Comparison of ENCODE assay signal across 8 mouse cellular contexts in the genomic region with DNA sequence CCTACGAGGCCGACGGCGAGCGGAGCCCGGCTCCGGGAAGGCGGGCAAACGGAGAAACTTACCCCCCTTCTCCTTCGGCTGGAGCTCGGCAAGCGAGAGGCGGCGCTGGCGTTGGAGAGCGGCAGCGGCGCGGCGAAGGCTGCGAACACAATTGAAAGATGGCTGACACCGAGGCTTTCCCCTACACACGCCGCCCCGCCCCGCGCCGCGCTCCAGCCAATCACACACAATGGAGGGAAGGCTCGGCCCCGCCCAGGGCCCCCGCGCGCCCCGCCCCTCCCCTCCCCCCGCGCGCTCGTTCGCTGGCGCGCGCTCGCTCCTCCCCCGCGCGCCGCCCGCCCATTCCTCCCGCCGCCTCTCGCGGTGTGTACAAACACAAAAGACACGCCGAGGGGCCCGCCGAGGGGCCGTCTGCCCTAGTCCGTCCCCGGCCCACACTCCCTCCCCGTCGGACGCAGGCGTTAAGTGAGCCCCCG. TPM values are rescaled to one million over a fixed set of nuclear protein-coding genes. Genes with fewer than 3 reads are reported as not detected.
DNase-seq lines count a peak whose midpoint lies in the region; ATAC-seq and TF ChIP-seq lines count a peak whose summit lies in the region.

No protein-coding gene starts in this region.

- H3K9me3 ChIP-seq in CH12.LX (replicated peaks; ENCODE audit: low read length): no peaks in the 10 kb centered on the region
- H3K9me3 ChIP-seq in forebrain, embryonic 11.5 days (ENCODE audit: control insufficient read depth, low read length): no peaks in the 10 kb centered on the region
- H3K9me3 ChIP-seq in heart, embryonic 16.5 days (replicated peaks; ENCODE audit: control insufficient read depth, low read length): no peaks in the 10 kb centered on the region
- H3K9me3 ChIP-seq in liver, embryonic 14.5 days (ENCODE audit: control insufficient read depth, low read length): no peaks in the 10 kb centered on the region
- H3K9me3 ChIP-seq in stomach, embryonic 15.5 days: no peaks in the 10 kb centered on the region

- peaks cover 16 to 22% of the 10 kb centered on the region in 2 experiments for H3K36me3 ChIP-seq in CH12.LX (replicated peaks in 1 of 2; ENCODE audit: control insufficient read depth in 1 of 2, insufficient read depth in 1 of 2, low read length in 1 of 2)
- peaks cover 8% of the 10 kb centered on the region; the same call in 1 of the 2 replicates for H3K36me3 ChIP-seq in forebrain, embryonic 11.5 days (ENCODE audit: control insufficient read depth, insufficient read depth, low read length)
- peaks cover 12% of the 10 kb centered on the region for H3K36me3 ChIP-seq in heart, embryonic 16.5 days (ENCODE audit: control insufficient read depth, insufficient read depth)
- H3K36me3 ChIP-seq in liver, embryonic 14.5 days (replicated peaks; ENCODE audit: control insufficient read depth, insufficient read depth, low read depth): peaks cover 30% of the 10 kb centered on the region
- H3K36me3 ChIP-seq in stomach, embryonic 15.5 days: peaks cover 17% of the 10 kb centered on the region; the same call in 1 of the 2 replicates

- TF ChIP-seq EP300 in CH12.LX (IDR thresholded peaks at IDR 0.05; ENCODE audit: low read length): no peak
- peak; percentile 59 for TF ChIP-seq EP300 in liver, embryonic 14.5 days (IDR thresholded peaks at IDR 0.05; ENCODE audit: low read depth)

- 0 out of 2 replicates have a peak overlapping the region, but pooled peaks have one; percentile 60 for H3K4me2 ChIP-seq in CH12.LX (ENCODE audit: insufficient read depth, low read depth, poor library complexity, severe bottlenecking)
- H3K4me2 ChIP-seq in forebrain, embryonic 11.5 days (ENCODE audit: low read depth, low read length, severe bottlenecking): peak overlapping the region; percentile 56
- peak overlapping the region; percentile 75 for H3K4me2 ChIP-seq in heart, embryonic 16.5 days (ENCODE audit: low read depth, low read length)
- H3K4me2 ChIP-seq in liver, embryonic 14.5 days (ENCODE audit: low read depth): peak overlapping the region; percentile 76
- peak overlapping the region; percentile 70 for H3K4me2 ChIP-seq in stomach, embryonic 15.5 days

- no peak for TF ChIP-seq CTCF in CH12.LX (conservative IDR thresholded peaks at IDR 0.05 in 1 of 2, IDR thresholded peaks at IDR 0.05 in 1 of 2; ENCODE audit: low read depth in 2 of 2, low read length in 2 of 2)
- no peak for TF ChIP-seq CTCF in liver, embryonic 14.5 days (IDR thresholded peaks at IDR 0.05; ENCODE audit: low read depth)

- H3K9ac ChIP-seq in CH12.LX (ENCODE audit: insufficient read depth, low read depth): peak overlapping the region; percentile 99
- peak overlapping the region; percentile 100 for H3K9ac ChIP-seq in forebrain, embryonic 11.5 days (ENCODE audit: low read length)
- peak overlapping the region; percentile 99 for H3K9ac ChIP-seq in heart, embryonic 16.5 days (ENCODE audit: low read length)
- H3K9ac ChIP-seq in liver, embryonic 14.5 days (replicated peaks): peak overlapping the region; percentile 100
- H3K9ac ChIP-seq in stomach, embryonic 15.5 days: peak overlapping the region; percentile 97

- in situ Hi-C loops in CH12.LX (cut with MboI; ENCODE audit: low pct_ligation_motif_present, low pct_unique_long_range_greater_than_20kb, low sequenced_read_pairs): no loop called here

- peak; percentile 96 for ATAC-seq in forebrain, embryonic 11.5 days (replicated peaks; ENCODE audit: low FRiP score)
- ATAC-seq in heart, embryonic 16.5 days (replicated peaks; ENCODE audit: extremely low read depth, insufficient read depth, low FRiP score): peak; percentile 95
- peak; percentile 83 for ATAC-seq in liver, embryonic 14.5 days (ENCODE audit: insufficient read depth)
- peak; percentile 94 for ATAC-seq in stomach, embryonic 15.5 days (ENCODE audit: insufficient read depth, low FRiP score, low read depth)

- peak; percentile 91 for DNase-seq in CH12.LX (ENCODE audit: extremely low read depth)
- DNase-seq in c-Kit-positive CD71-positive TER-119-negative erythroid progenitor cells, embryonic 14.5 days (ENCODE audit: low read depth): peak; percentile 79
- DNase-seq in forebrain, embryonic 11.5 days (ENCODE audit: low spot score): peak; percentile 99
- DNase-seq in kidney, postnatal 36 days: peak; percentile 95 to 97
- DNase-seq in liver, embryonic 14.5 days (ENCODE audit: low read depth in 3 of 3, low spot score in 3 of 3): peak; percentile 86 to 87 (median 87)
- peak; percentile 97 for DNase-seq in neural tube, embryonic 10.5 days (ENCODE audit: extremely low spot score, low spot score)

- H3K79me2 ChIP-seq in CH12.LX (replicated peaks; ENCODE audit: control insufficient read depth, extremely low read depth, insufficient read depth, poor library complexity, severe bottlenecking): peaks cover 39% of the 10 kb centered on the region

- peak; percentile 98 for TF ChIP-seq POLR2A in CH12.LX (IDR thresholded peaks at IDR 0.05; ENCODE audit: low read depth, low read length)

- dilution Hi-C loops in CH12.LX (cut with MboI; ENCODE audit: extremely low pct_ligation_motif_present, extremely low pct_unique_long_range_greater_than_20kb, low sequenced_read_pairs): no loop called here

- TF ChIP-seq RAD21 in CH12.LX (IDR thresholded peaks at IDR 0.05; ENCODE audit: low read depth, low read length): no peak

- peaks cover 5 to 23% of the 10 kb centered on the region in 2 experiments; a peak in 3 of 4 replicates for H3K4me1 ChIP-seq in CH12.LX (ENCODE audit: control insufficient read depth in 1 of 2, insufficient read depth in 2 of 2)
- H3K4me1 ChIP-seq in forebrain, embryonic 11.5 days (replicated peaks; ENCODE audit: control insufficient read depth, insufficient read depth, low read length): peaks cover 3% of the 10 kb centered on the region; the same call in 1 of the 2 replicates
- peaks cover 21% of the 10 kb centered on the region for H3K4me1 ChIP-seq in heart, embryonic 16.5 days (ENCODE audit: control insufficient read depth, insufficient read depth, low read length)
- H3K4me1 ChIP-seq in liver, embryonic 14.5 days (replicated peaks; ENCODE audit: control insufficient read depth in 2 of 2, insufficient read depth in 2 of 2, low read length in 1 of 2): peaks cover 37 to 48% of the 10 kb centered on the region in 2 experiments
- peaks cover 18% of the 10 kb centered on the region for H3K4me1 ChIP-seq in stomach, embryonic 15.5 days

- peak overlapping the region; percentile 76 to 96 (median 84) for H3K4me3 ChIP-seq in CH12.LX (replicated peaks in 1 of 3; ENCODE audit: low read depth in 2 of 3, low read length in 2 of 3, poor library complexity in 1 of 3)
- H3K4me3 ChIP-seq in forebrain, embryonic 11.5 days (ENCODE audit: low read depth, low read length): peak overlapping the region; percentile 97
- peak overlapping the region; percentile 95 for H3K4me3 ChIP-seq in heart, embryonic 16.5 days (ENCODE audit: low read length)
- H3K4me3 ChIP-seq in liver, embryonic 14.5 days (ENCODE audit: insufficient read depth in 1 of 2, low read depth in 2 of 2, low read length in 2 of 2): peak overlapping the region; percentile 96 to 97
- H3K4me3 ChIP-seq in stomach, embryonic 15.5 days (replicated peaks): peak overlapping the region; percentile 72

- peak overlapping the region; percentile 89 for H3K27ac ChIP-seq in CH12.LX (ENCODE audit: insufficient read depth, low read depth)
- peak overlapping the region; percentile 98 for H3K27ac ChIP-seq in forebrain, embryonic 11.5 days (ENCODE audit: low read depth, low read length)
- peak overlapping the region; percentile 99 for H3K27ac ChIP-seq in heart, embryonic 16.5 days (ENCODE audit: low read length)
- peak overlapping the region; percentile 98 for H3K27ac ChIP-seq in liver, embryonic 14.5 days
- H3K27ac ChIP-seq in stomach, embryonic 15.5 days: peak overlapping the region; percentile 100

- peaks cover 21% of the 10 kb centered on the region for H3K27me3 ChIP-seq in CH12.LX (replicated peaks)
- no peaks in the 10 kb centered on the region for H3K27me3 ChIP-seq in forebrain, embryonic 11.5 days (ENCODE audit: control insufficient read depth, insufficient read depth, low read length)
- H3K27me3 ChIP-seq in heart, embryonic 16.5 days (ENCODE audit: control insufficient read depth, insufficient read depth, low read length): no peaks in the 10 kb centered on the region
- H3K27me3 ChIP-seq in liver, embryonic 14.5 days (ENCODE audit: control insufficient read depth, insufficient read depth, low read length): no peaks in the 10 kb centered on the region
- H3K27me3 ChIP-seq in stomach, embryonic 15.5 days (replicated peaks): no peaks in the 10 kb centered on the region

- 0% methylated on average over 29 of the region's 65 CpGs for WGBS in forebrain, embryonic 11.5 days
- 0% methylated on average over 36 of the region's 65 CpGs for WGBS in heart, embryonic 16.5 days
- under 1% methylated on average over 50 of the region's 65 CpGs for WGBS in liver, embryonic 14.5 days (ENCODE audit: insufficient replicate concordance)
- under 1% methylated on average over 54 of the region's 65 CpGs for WGBS in stomach, embryonic 15.5 days

TF ChIP-seq in CH12.LX, 34 proteins besides CTCF, POLR2A, EP300 and RAD21 (continues in another document):
- TF ChIP-seq ZKSCAN1 (IDR thresholded peaks at IDR 0.05; ENCODE audit: borderline replicate concordance, low read depth, low read length) (no peak), KAT2A (IDR thresholded peaks at IDR 0.05; ENCODE audit: insufficient replicate concordance, low read length) (no peak), ZMIZ1 (IDR thresholded peaks at IDR 0.05; ENCODE audit: low read depth, low read length) (peak; percentile 97)

RNA-seq across cellular contexts. Expression of gene H3f3a, which starts 0.3 kb away (rescaled TPM):
- total RNA-seq in CH12.LX (2012; rRNA removed) (571 and 590 TPM in 2 replicates), CH12.LX (2014; rRNA removed) (1,420 and 1,540 TPM in 2 replicates)
- polyA plus RNA-seq in CH12.LX (2012; ENCODE audit: insufficient read length, low read depth): 629 and 715 TPM in 2 replicates
- 3,157 and 3,206 TPM in 2 replicates for polyA plus RNA-seq in forebrain, embryonic 11.5 days (2014; fragmentation: Nextera tagmentation; extraction: Ambion mirVana)
- 1,475 and 1,571 TPM in 2 replicates for polyA plus RNA-seq in heart, embryonic 16.5 days (2015; fragmentation: Nextera tagmentation; extraction: Ambion mirVana)
- polyA plus RNA-seq in liver, embryonic 14.5 days (2012; rRNA removed): 529 and 1,021 TPM in 2 replicates
- polyA plus RNA-seq in liver, embryonic 14.5 days (2014; fragmentation: Nextera tagmentation; extraction: Ambion mirVana): 2,262 and 2,378 TPM in 2 replicates
- polyA plus RNA-seq in stomach, embryonic 15.5 days (2015; fragmentation: Nextera tagmentation; extraction: Ambion mirVana): 1,924 and 2,089 TPM in 2 replicates

RNA-seq across cellular contexts. Expression of gene Sde2, which starts 37.5 kb away (rescaled TPM):
- total RNA-seq in CH12.LX (2012; rRNA removed) (24.7 and 26.3 TPM in 2 replicates), CH12.LX (2014; rRNA removed) (25.1 and 28.0 TPM in 2 replicates)
- 33.2 and 34.6 TPM in 2 replicates for polyA plus RNA-seq in CH12.LX (2012; ENCODE audit: insufficient read length, low read depth)
- polyA plus RNA-seq in forebrain, embryonic 11.5 days (2014; fragmentation: Nextera tagmentation; extraction: Ambion mirVana): 33.8 and 35.4 TPM in 2 replicates
- polyA plus RNA-seq in heart, embryonic 16.5 days (2015; fragmentation: Nextera tagmentation; extraction: Ambion mirVana): 22.2 and 28.6 TPM in 2 replicates
- polyA plus RNA-seq in liver, embryonic 14.5 days (2012; rRNA removed): 11.5 and 15.5 TPM in 2 replicates
- 15.8 and 18.0 TPM in 2 replicates for polyA plus RNA-seq in liver, embryonic 14.5 days (2014; fragmentation: Nextera tagmentation; extraction: Ambion mirVana)
- polyA plus RNA-seq in stomach, embryonic 15.5 days (2015; fragmentation: Nextera tagmentation; extraction: Ambion mirVana): 30.7 and 34.4 TPM in 2 replicates

Comparison
In these comparisons a context has a peak if more than half of its experiments do, and no peak if none do; other contexts are left out.
1. Peak in every context shown above with its lines: DNase-seq, ATAC-seq, H3K4me3 ChIP-seq and H3K27ac ChIP-seq.